Mouse (Mus musculus): ENCODE data around the gene Birc7. TPM values are rescaled to one million over a fixed set of nuclear protein-coding genes. Genes with fewer than 3 reads are reported as not detected.

The Birc7 gene
- polyA plus RNA-seq, 1 experiment from 2014 or later = 0.13 TPM

DNA sequence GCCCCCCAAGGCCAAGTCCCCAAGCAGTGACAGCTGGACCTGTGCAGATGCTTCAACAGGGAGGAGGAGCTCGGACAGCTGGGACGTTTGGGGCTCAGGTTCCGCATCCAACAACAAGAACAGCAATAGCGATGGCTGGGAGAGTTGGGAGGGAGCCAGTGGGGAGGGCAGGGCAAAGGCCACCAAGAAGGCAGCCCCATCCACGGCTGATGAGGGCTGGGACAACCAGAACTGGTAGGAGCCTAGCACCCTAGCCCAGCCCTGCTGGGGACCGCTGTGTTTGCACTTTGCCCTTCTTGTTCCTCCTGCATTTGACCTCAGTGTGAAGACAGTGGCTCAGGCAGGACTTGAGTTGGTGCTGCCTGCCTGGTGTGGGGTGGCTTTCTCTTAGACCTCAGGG lies 52.3 kb downstream of the Birc7 start:
- no peaks in the 10 kb centered on the region for H3K4me1 ChIP-seq (ENCODE audit: control insufficient read depth, insufficient read depth, low read length)
- H3K9me3 ChIP-seq (replicated peaks; ENCODE audit: control insufficient read depth, low read length) = no peaks in the 10 kb centered on the region
- H3K9ac ChIP-seq (ENCODE audit: low read depth, low read length) = no peak overlapping the region
- ATAC-seq (replicated peaks; ENCODE audit: insufficient number of reproducible peaks, low FRiP score, low TSS enrichment) = no peak
- no peaks in the 10 kb centered on the region for H3K27me3 ChIP-seq (ENCODE audit: control insufficient read depth, insufficient read depth, low read length)
- H3K4me2 ChIP-seq = no peak overlapping the region
- no peak overlapping the region for H3K4me3 ChIP-seq (ENCODE audit: low read depth, low read length)
- no peak overlapping the region for H3K27ac ChIP-seq (ENCODE audit: low read depth, low read length)
- H3K36me3 ChIP-seq (ENCODE audit: control insufficient read depth, insufficient read depth, low read length) = peaks cover 40% of the 10 kb centered on the region
- WGBS (ENCODE audit: insufficient replicate concordance) = 81% methylated on average over 6 of the region's 6 CpGs

Small RNA genes within 50 kb of the gene (microRNA-seq; reads per million reads assigned to microRNA genes)
- gene Mir124a-3 (ENCODE audit: borderline number of aligned reads) = 0.20 reads per million

Other genes with a start within 250 kb of the Birc7 start
- gene Dido1, start 219.0 kb upstream of the Birc7 start, polyA plus RNA-seq (2014; fragmentation: Nextera tagmentation; extraction: Ambion mirVana) = 20.8 and 21.3 TPM in 2 replicates
- gene Gid8, start 218.9 kb upstream of the Birc7 start, polyA plus RNA-seq (2014; fragmentation: Nextera tagmentation; extraction: Ambion mirVana) = 52.9 and 54.2 TPM in 2 replicates
- 0.41 and 0.96 TPM in 2 replicates for gene Slc17a9, start 203.8 kb upstream of the Birc7 start, polyA plus RNA-seq (2014; fragmentation: Nextera tagmentation; extraction: Ambion mirVana)
- not detected in 2 replicates for gene Bhlhe23, start 152.1 kb upstream of the Birc7 start, polyA plus RNA-seq (2014; fragmentation: Nextera tagmentation; extraction: Ambion mirVana)
- 39.8 and 43.6 TPM in 2 replicates for gene Ythdf1, start 8.1 kb upstream of the Birc7 start, polyA plus RNA-seq (2014; fragmentation: Nextera tagmentation; extraction: Ambion mirVana)
- gene Nkain4, start 25.7 kb downstream of the Birc7 start, polyA plus RNA-seq (2014; fragmentation: Nextera tagmentation; extraction: Ambion mirVana) = 29.3 and 34.2 TPM in 2 replicates
- gene Arfgap1, start 38.2 kb downstream of the Birc7 start, polyA plus RNA-seq (2014; fragmentation: Nextera tagmentation; extraction: Ambion mirVana) = 59.3 and 68.9 TPM in 2 replicates
- gene Col20a1, start 57.5 kb downstream of the Birc7 start, polyA plus RNA-seq (2014; fragmentation: Nextera tagmentation; extraction: Ambion mirVana) = 0.17 and 0.30 TPM in 2 replicates
- 0.28 and 0.70 TPM in 2 replicates for gene Chrna4, start 114.5 kb downstream of the Birc7 start, polyA plus RNA-seq (2014; fragmentation: Nextera tagmentation; extraction: Ambion mirVana)
- 0.17 and 0.30 TPM in 2 replicates for gene Kcnq2, start 206.3 kb downstream of the Birc7 start, polyA plus RNA-seq (2014; fragmentation: Nextera tagmentation; extraction: Ambion mirVana)
- gene Eef1a2, start 228.0 kb downstream of the Birc7 start, polyA plus RNA-seq (2014; fragmentation: Nextera tagmentation; extraction: Ambion mirVana) = 4.6 and 5.7 TPM in 2 replicates